Mouse (Mus musculus): ENCODE data around the gene Pxn. TPM values are rescaled to one million over a fixed set of nuclear protein-coding genes. Genes with fewer than 3 reads are reported as not detected.
A peak's percentile ranks its signal among the peaks of the same experiment; 100 is the strongest.

Pxn gene
- polyA plus RNA-seq, 2 experiments = 4.8 to 12.9 TPM

DNA sequence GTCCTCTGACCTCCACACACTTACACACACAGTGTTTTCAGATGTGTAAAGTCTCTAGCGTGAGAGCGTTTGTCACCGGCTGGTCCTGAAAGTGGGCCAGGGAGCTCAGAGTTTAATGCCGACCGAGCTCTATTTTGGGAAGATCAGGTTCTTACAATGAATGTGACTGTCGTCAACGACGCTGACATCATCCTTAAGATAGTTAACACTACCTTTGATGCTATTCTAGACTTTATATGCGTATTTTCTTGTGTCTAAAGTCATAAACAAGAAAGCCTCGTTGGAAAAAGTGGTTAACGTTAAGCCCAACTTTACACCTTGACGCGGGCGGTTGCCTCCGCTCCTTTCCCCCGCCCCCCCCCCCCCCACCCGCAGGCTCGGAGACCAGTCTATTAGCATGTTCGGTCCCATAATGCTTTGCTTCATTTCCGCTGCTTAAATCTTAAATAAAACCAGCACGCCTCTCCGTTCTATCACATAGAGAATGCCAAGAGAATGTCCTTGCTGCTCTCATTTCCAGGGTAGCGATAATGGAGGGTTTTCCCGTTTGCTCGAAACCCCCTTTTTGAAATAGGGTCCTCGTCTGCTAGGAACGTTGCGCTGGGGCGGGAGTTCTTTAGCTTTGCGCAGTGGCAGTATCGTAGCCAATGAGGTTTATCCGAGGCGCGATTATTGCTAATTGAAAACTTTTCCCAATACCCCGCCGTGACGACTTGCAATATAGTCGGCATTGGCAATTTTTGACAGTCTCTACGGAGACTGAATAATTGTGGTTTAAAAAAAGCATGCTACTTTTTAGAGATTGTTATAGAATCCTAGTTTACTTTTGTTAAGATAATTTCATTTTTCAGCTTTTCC, 17.4 kb upstream of the Pxn start:
- peak; percentile 77 for ATAC-seq (ENCODE audit: insufficient read depth)
- H3K4me1 ChIP-seq (replicated peaks; ENCODE audit: control insufficient read depth in 2 of 2, insufficient read depth in 2 of 2, low read length in 1 of 2) = peaks cover 14 to 26% of the 10 kb centered on the region in 2 experiments
- TF ChIP-seq EP300 (IDR thresholded peaks at IDR 0.05; ENCODE audit: low read depth) = peak; percentile 79
- TF ChIP-seq CTCF (IDR thresholded peaks at IDR 0.05; ENCODE audit: low read depth) = no peak
- peak overlapping the region; percentile 40 to 46 for H3K4me3 ChIP-seq (ENCODE audit: insufficient read depth in 1 of 2, low read depth in 2 of 2, low read length in 2 of 2)
- peak overlapping the region; percentile 85 for H3K9ac ChIP-seq (replicated peaks)
- no peaks in the 10 kb centered on the region for H3K27me3 ChIP-seq (ENCODE audit: control insufficient read depth, insufficient read depth, low read length)
- no peaks in the 10 kb centered on the region for H3K36me3 ChIP-seq (replicated peaks; ENCODE audit: control insufficient read depth, insufficient read depth, low read depth)
- DNase-seq (ENCODE audit: low read depth in 3 of 3, low spot score in 3 of 3) = peak; percentile 76 to 82 (median 77)
- peak overlapping the region; percentile 99 for H3K27ac ChIP-seq
- WGBS (ENCODE audit: insufficient replicate concordance) = under 1% methylated on average over 39 of the region's 39 CpGs
- no peaks in the 10 kb centered on the region for H3K9me3 ChIP-seq (ENCODE audit: control insufficient read depth, low read length)
- H3K4me2 ChIP-seq (ENCODE audit: low read depth) = peak overlapping the region; percentile 78

DNA sequence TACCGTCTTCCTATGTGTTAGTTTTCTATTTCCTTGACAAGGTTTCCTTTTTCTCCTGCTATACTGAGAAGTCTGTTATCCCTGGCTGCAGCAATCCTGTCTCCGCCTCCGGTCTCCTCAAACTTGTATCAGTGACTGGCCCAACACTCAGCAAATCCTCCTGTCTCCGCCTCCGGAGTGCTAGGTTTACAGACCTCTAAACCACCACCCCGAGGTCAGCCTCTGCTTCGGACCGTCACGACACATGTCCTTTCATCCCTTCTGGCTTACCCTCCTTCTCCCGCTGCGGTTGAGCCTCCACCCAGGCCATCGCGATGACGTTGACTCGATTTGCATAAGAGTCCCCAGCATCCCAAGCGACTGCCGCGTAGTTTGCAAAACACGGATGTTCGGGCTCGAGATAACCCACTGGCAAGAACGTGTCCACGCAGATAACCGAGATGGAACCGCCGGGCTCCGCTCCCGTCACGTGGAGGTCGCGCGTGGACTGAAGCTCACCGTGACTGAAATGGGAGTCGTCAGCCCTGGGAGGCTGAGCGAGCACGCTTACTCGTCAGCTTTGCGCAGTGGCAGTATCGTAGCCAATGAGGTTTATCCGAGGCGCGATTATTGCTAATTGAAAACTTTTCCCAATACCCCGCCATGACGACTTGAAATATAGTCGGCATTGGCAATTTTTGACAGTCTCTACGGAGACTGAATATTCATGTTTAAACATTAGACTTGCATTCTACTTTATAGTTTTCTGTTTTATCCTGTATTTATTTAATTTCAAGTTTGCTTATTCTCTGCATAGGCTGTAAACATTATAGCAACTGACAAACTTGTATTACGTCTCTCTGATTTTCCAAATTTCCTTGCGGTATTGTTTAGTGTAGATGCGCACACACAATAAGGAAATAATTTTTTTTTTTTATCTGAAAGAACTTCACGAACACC, 16.5 kb upstream of the Pxn start:
- H3K4me3 ChIP-seq (ENCODE audit: insufficient read depth in 1 of 2, low read depth in 2 of 2, low read length in 2 of 2) = peak overlapping the region; percentile 26 to 42
- WGBS (ENCODE audit: insufficient replicate concordance) = under 1% methylated on average over 50 of the region's 50 CpGs
- peak overlapping the region; percentile 99 for H3K27ac ChIP-seq
- H3K36me3 ChIP-seq (replicated peaks; ENCODE audit: control insufficient read depth, insufficient read depth, low read depth) = no peaks in the 10 kb centered on the region
- no peaks in the 10 kb centered on the region for H3K9me3 ChIP-seq (ENCODE audit: control insufficient read depth, low read length)
- DNase-seq (ENCODE audit: low read depth in 3 of 3, low spot score in 3 of 3) (peak; percentile 86 to 94 (median 86)), ATAC-seq (ENCODE audit: insufficient read depth) (peak; percentile 79)
- peaks cover 14 to 22% of the 10 kb centered on the region in 2 experiments for H3K4me1 ChIP-seq (replicated peaks; ENCODE audit: control insufficient read depth in 2 of 2, insufficient read depth in 2 of 2, low read length in 1 of 2)
- peak overlapping the region; percentile 78 for H3K4me2 ChIP-seq (ENCODE audit: low read depth)
- no peaks in the 10 kb centered on the region for H3K27me3 ChIP-seq (ENCODE audit: control insufficient read depth, insufficient read depth, low read length)
- no peak; the same call in none of the 2 replicates for TF ChIP-seq EP300 (IDR thresholded peaks at IDR 0.05; ENCODE audit: low read depth)
- no peak for TF ChIP-seq CTCF (IDR thresholded peaks at IDR 0.05; ENCODE audit: low read depth)
- H3K9ac ChIP-seq (replicated peaks) = peak overlapping the region; percentile 85

DNA sequence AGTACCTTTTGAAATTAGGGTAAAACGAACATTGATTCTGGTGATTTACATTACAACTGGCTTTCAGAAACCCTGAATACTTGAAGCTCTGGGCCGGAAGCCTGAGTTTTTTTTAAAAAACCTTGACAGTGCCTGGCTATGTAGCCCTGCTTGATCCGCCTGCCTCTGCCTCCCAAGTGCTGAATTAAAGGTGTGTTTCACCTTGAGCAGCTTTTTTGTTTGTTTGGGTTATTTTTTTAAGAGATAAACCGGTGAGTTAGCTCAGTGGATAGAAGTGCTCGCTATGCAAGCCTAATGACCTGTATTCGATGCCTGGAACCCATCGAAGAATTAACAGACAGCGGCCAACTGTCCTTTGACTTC, 15.9 kb upstream of the Pxn start:
- H3K4me3 ChIP-seq (ENCODE audit: insufficient read depth in 1 of 2, low read depth in 2 of 2, low read length in 2 of 2) = 0 out of 4 replicates have a peak overlapping the region, but pooled peaks of 1 of the 2 experiments have one; percentile 4
- no peak for DNase-seq (ENCODE audit: low read depth in 3 of 3, low spot score in 3 of 3)

DNA sequence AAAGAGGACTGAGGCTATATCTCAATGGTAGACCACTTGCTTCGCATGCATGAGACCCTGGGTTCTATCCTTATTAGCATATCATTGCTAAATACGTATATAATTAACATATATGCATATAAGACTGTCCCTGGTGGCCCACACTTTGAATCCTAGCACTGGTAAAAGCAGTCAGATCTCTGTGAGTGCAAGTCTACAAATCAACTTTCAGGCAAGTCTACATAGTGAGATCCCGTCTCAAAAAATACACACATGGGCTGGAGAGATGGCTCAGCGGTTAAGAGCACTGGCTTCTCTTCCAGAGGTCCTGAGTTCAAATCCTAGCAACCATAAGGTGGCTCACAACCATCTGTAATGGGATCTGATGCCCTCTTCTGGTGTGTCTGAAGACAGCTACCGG, 15.4 kb upstream of the Pxn start:
- peak overlapping the region; percentile 31; the same call in 1 of the 2 replicates for H3K9ac ChIP-seq (replicated peaks)

More for the DNA sequence above, 15.9 kb upstream of the Pxn start:
- Histone ChIP-seq H3K36me3 (replicated peaks; ENCODE audit: control insufficient read depth, insufficient read depth, low read depth) (no peaks in the 10 kb centered on the region), H3K9ac (replicated peaks) (peak overlapping the region; percentile 15), H3K27me3 (ENCODE audit: control insufficient read depth, insufficient read depth, low read length) (no peaks in the 10 kb centered on the region), H3K4me2 (ENCODE audit: low read depth) (peak overlapping the region; percentile 78), H3K9me3 (ENCODE audit: control insufficient read depth, low read length) (no peaks in the 10 kb centered on the region), H3K4me1 (replicated peaks; ENCODE audit: control insufficient read depth in 2 of 2, insufficient read depth in 2 of 2, low read length in 1 of 2) (peaks cover 14 to 22% of the 10 kb centered on the region in 2 experiments), H3K27ac (peak overlapping the region; percentile 99)
- ATAC-seq (ENCODE audit: insufficient read depth) = no peak
- WGBS (ENCODE audit: insufficient replicate concordance) = 8% methylated on average over 8 of the region's 8 CpGs
- no peak for TF ChIP-seq EP300 (IDR thresholded peaks at IDR 0.05; ENCODE audit: low read depth)
- TF ChIP-seq CTCF (IDR thresholded peaks at IDR 0.05; ENCODE audit: low read depth) = no peak

More for the DNA sequence above, 15.4 kb upstream of the Pxn start:
- Histone ChIP-seq H3K9me3 (ENCODE audit: control insufficient read depth, low read length) (no peaks in the 10 kb centered on the region), H3K27ac (peak overlapping the region; percentile 99), H3K4me2 (ENCODE audit: low read depth) (peak overlapping the region; percentile 78), H3K27me3 (ENCODE audit: control insufficient read depth, insufficient read depth, low read length) (no peaks in the 10 kb centered on the region), H3K4me1 (replicated peaks; ENCODE audit: control insufficient read depth in 2 of 2, insufficient read depth in 2 of 2, low read length in 1 of 2) (peaks cover 14 to 22% of the 10 kb centered on the region in 2 experiments), H3K4me3 (ENCODE audit: insufficient read depth in 1 of 2, low read depth in 2 of 2, low read length in 2 of 2) (no peak overlapping the region), H3K36me3 (replicated peaks; ENCODE audit: control insufficient read depth, insufficient read depth, low read depth) (no peaks in the 10 kb centered on the region)
- ATAC-seq (ENCODE audit: insufficient read depth) (no peak), DNase-seq (ENCODE audit: low read depth in 3 of 3, low spot score in 3 of 3) (no peak)
- WGBS (ENCODE audit: insufficient replicate concordance) = 19% methylated on average over 5 of the region's 5 CpGs
- no peak for TF ChIP-seq EP300 (IDR thresholded peaks at IDR 0.05; ENCODE audit: low read depth)

Measured in liver, embryonic 14.5 days (tissue).